ENCODE assay signal across 8 mouse cellular contexts in the genomic region with DNA sequence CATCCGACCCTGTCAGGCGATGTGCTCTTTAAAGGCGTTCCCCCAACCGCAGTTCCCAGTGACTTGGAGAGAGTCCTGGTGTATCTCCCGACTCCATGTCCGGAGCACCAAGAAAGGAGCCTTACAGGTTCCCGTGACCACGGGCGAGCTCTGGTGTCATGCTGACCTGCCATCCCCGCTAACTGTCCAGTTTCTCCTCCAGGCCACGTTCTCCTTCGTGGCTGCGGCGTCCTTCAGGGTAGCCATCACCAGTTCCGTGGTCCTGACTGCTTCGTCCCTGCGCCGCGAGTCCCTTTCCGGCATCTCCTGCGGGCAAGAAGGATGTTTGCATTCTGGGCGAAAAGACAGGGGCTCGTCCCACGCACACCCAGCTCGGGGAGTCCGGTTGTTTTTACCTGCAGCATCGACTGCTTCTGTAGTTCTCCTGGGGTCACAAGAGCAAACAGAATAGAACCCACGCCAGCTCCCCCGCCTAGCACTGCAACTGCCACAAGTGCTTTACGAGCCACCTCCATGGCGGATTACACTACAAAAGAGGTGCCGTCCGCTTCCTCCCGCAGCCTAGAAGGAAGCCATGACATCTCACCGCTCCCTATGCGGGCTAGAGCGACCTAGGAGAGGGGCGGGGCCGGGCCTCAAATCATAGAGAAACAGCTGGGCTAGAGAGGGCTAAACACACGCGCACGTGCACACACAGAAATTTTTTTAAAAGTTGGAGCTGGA. TPM values are rescaled to one million over a fixed set of nuclear protein-coding genes. Genes with fewer than 3 reads are reported as not detected.
DNase-seq lines count a peak whose midpoint lies in the region; ATAC-seq and TF ChIP-seq lines count a peak whose summit lies in the region.

Gene Uqcc3 (minus strand): TSS at position 613 of the 723 bp plus-strand sequence.

- TF ChIP-seq POLR2A in cortical plate, adult 2 months (IDR thresholded peaks at IDR 0.05; ENCODE audit: extremely low read depth, insufficient read depth, low read length), result peak; percentile 81; the same call in 1 of the 2 replicates

- under 1% methylated on average over 42 of the region's 42 CpGs for WGBS in hindbrain, postnatal 0 days
- WGBS in macrophage (ENCODE audit: missing documents), result under 1% methylated on average over 41 of the region's 42 CpGs

- H3K4me3 ChIP-seq in cortical plate, adult 2 months (ENCODE audit: insufficient read depth, low read length), result peak within 1 kb of the TSS; percentile 94
- peak within 1 kb of the TSS; percentile 72 for H3K4me3 ChIP-seq in hindbrain, postnatal 0 days (ENCODE audit: low read length)
- peak within 1 kb of the TSS; percentile 90 for H3K4me3 ChIP-seq in left cerebral cortex, adult 2 months
- H3K4me3 ChIP-seq in macrophage (ENCODE audit: inconsistent target), result peak within 1 kb of the TSS; percentile 98

- peak; percentile 93 for DNase-seq in adipocyte (ENCODE audit: low spot score)
- DNase-seq in gastrocnemius, adult 8-10 months (ENCODE audit: low spot score in 2 of 2), result peak; percentile 85
- peak; percentile 94 for DNase-seq in hindbrain, postnatal 0 days (ENCODE audit: low spot score)
- DNase-seq in left cerebral cortex, adult 2 months (ENCODE audit: extremely low spot score in 1 of 2, low spot score in 2 of 2), result peak; percentile 86
- peak; percentile 80 for DNase-seq in retina, postnatal 7 days (ENCODE audit: low read depth, low spot score)
- DNase-seq in urinary bladder, adult 18-20 months (ENCODE audit: low spot score in 2 of 2), result peak; percentile 78 to 86

- H3K9ac ChIP-seq in hindbrain, postnatal 0 days (replicated peaks; ENCODE audit: low read length), result peak within 1 kb of the TSS; percentile 77

- H3K4me1 ChIP-seq in cortical plate, adult 2 months (ENCODE audit: control insufficient read depth, insufficient read depth, low read length), result peaks cover 3% of the 10 kb centered on the region
- peaks cover 6% of the 10 kb centered on the region; the same call in 1 of the 2 replicates for H3K4me1 ChIP-seq in hindbrain, postnatal 0 days (ENCODE audit: insufficient read depth, low read length)

- peak; percentile 98 for ATAC-seq in hindbrain, postnatal 0 days

- no peak for TF ChIP-seq CTCF in cortical plate, adult 2 months (IDR thresholded peaks at IDR 0.05; ENCODE audit: extremely low read depth, insufficient read depth, low read length)
- no peak for TF ChIP-seq CTCF in hindbrain, postnatal 0 days (IDR thresholded peaks at IDR 0.05; ENCODE audit: low read depth)
- TF ChIP-seq CTCF in left cerebral cortex, adult 2 months (IDR thresholded peaks at IDR 0.05), result no peak

- peak within 1 kb of the TSS; percentile 87 for H3K4me2 ChIP-seq in hindbrain, postnatal 0 days (ENCODE audit: low read depth, low read length)

- no peaks in the 10 kb centered on the region for H3K27me3 ChIP-seq in hindbrain, postnatal 0 days (ENCODE audit: insufficient read depth, low read length)

- intact Hi-C loops in left cerebral cortex, adult 2 months (cut with DNase I), result no loop called here

- peaks cover 2% of the 10 kb centered on the region; the same call in 1 of the 2 replicates for H3K36me3 ChIP-seq in hindbrain, postnatal 0 days (ENCODE audit: insufficient read depth, low read length)
- peaks cover 10% of the 10 kb centered on the region; the same call in 1 of the 2 replicates for H3K36me3 ChIP-seq in macrophage (ENCODE audit: inconsistent target)

- no peaks in the 10 kb centered on the region for H3K79me2 ChIP-seq in macrophage (ENCODE audit: inconsistent target)

- H3K27ac ChIP-seq in cortical plate, adult 2 months (ENCODE audit: insufficient read depth, low read length), result peak within 1 kb of the TSS; percentile 79
- peak within 1 kb of the TSS; percentile 83 for H3K27ac ChIP-seq in hindbrain, postnatal 0 days
- H3K27ac ChIP-seq in left cerebral cortex, adult 2 months, result peak within 1 kb of the TSS; percentile 95
- peak within 1 kb of the TSS; percentile 65 for H3K27ac ChIP-seq in macrophage

- H3K9me3 ChIP-seq in hindbrain, postnatal 0 days (ENCODE audit: low read length), result no peaks in the 10 kb centered on the region

RNA-seq across cellular contexts. Expression of gene Uqcc3, which starts in this region (rescaled TPM):
- 70.1 and 77.2 TPM in 2 replicates for polyA plus RNA-seq in cortical plate, adult 2 months (2012; rRNA removed)
- 10 to 100 TPM; 58.7 to 74.6 (median 65.3) TPM for total RNA-seq in gastrocnemius, adult 8-10 months (2022)
- 17.9 and 21.1 TPM in 2 replicates for total RNA-seq in hindbrain, postnatal 0 days (2014; rRNA removed)
- 64.9 and 77.0 TPM in 2 replicates for polyA plus RNA-seq in hindbrain, postnatal 0 days (2015; fragmentation: Nextera tagmentation; extraction: Ambion mirVana)
- 10 to 100 TPM; 33.1 to 36.2 TPM for total RNA-seq in left cerebral cortex, adult 2 months (2021)
- 10 to 100 TPM in 5 of 26 experiments, 1 to 10 TPM in 16, not detected in 5; 1.1 to 13.4 (median 6.0) TPM for total RNA-seq in macrophage (2018; cell fraction: chromatin; rRNA removed)
- total RNA-seq in macrophage (2018; cell fraction: cytosol; rRNA removed), result 10 to 100 TPM; 24.5 to 59.5 (median 44.9) TPM
- total RNA-seq in macrophage (2018; cell fraction: nucleus; rRNA removed), result 10 to 100 TPM in 17 of 26 experiments, 1 to 10 TPM in 9; 4.5 to 31.6 (median 11.7) TPM
- polyA plus RNA-seq in macrophage (2018), result 33.7 to 44.5 TPM (median 41.3 TPM) in 3 replicates

Comparison
In these comparisons a context has a peak if more than half of its experiments do, and no peak if none do; other contexts are left out.
1. Peak in every context shown above with its lines: DNase-seq, ATAC-seq, H3K4me3 ChIP-seq and H3K27ac ChIP-seq.